Mouse (Mus musculus) midbrain, embryonic 16.5 days (tissue): Measurements from ENCODE around the gene Dlg1. TPM values are rescaled to one million over a fixed set of nuclear protein-coding genes. Genes with fewer than 3 reads are reported as not detected.

Experiments used
- ATAC-seq: fragments of 200-750 bp; cut with Nextera tagmentation; 2 replicates; pipeline ENCODE4 v1.8.0; 2017; ENCODE audit warnings: moderate TSS enrichment
- H3K27ac ChIP-seq: fragments of 300-500 bp; sonication (generic); 2 replicates; pipeline ENCODE4 v1.5.1; 2014; ENCODE audit warnings: mild to moderate bottlenecking, low read length, mixed read lengths
- H3K27me3 ChIP-seq: fragments of 300-500 bp; sonication (generic); 2 replicates; pipeline ENCODE4 v1.6.1; 2014; ENCODE audit warnings: low read depth, low read length, mixed read lengths; ENCODE audit not compliant: control insufficient read depth, insufficient read depth
- H3K36me3 ChIP-seq: fragments of 300-500 bp; sonication (generic); 2 replicates; pipeline ENCODE4 v1.6.1; 2014; ENCODE audit warnings: mild to moderate bottlenecking, low read length, moderate library complexity, mixed read lengths; ENCODE audit not compliant: control insufficient read depth, insufficient read depth
- H3K4me1 ChIP-seq: fragments of 300-500 bp; sonication (generic); 2 replicates; pipeline ENCODE4 v1.6.1; 2014; ENCODE audit warnings: mild to moderate bottlenecking, low read length, mixed read lengths; ENCODE audit not compliant: control insufficient read depth, insufficient read depth
- H3K4me2 ChIP-seq: fragments of 300-500 bp; sonication (generic); 2 replicates; pipeline ENCODE4 v1.6.1; 2014; ENCODE audit warnings: mild to moderate bottlenecking, low read length, mixed read lengths
- H3K4me3 ChIP-seq: fragments of 300-500 bp; sonication (generic); 2 replicates; pipeline ENCODE4 v1.5.1; 2014; ENCODE audit warnings: low read depth, mild to moderate bottlenecking, low read length, moderate library complexity, mixed read lengths
- H3K9ac ChIP-seq: fragments of 300-500 bp; sonication (generic); 2 replicates; pipeline ENCODE4 v1.6.1; 2014; ENCODE audit warnings: low read depth, low read length, mixed read lengths
- H3K9me3 ChIP-seq: fragments of 300-500 bp; sonication (generic); replicated peaks from 2 replicates; pipeline ENCODE4 v1.6.1; 2014; ENCODE audit warnings: mild to moderate bottlenecking, low read length, mixed read lengths; ENCODE audit not compliant: control insufficient read depth, poor library complexity, severe bottlenecking
- WGBS: fragments of 180-500 bp; shearing (Covaris S2); extraction: QIAGEN DNeasy Blood & Tissue Kit; methylation state at CpG from one replicate; pipeline ENCODE4 v1.1.7; 2014; 5-methylcytosine and 5-hydroxymethylcytosine counted together
- polyA plus RNA-seq: library from polyadenylated mRNA; unstranded; fragments of >200 nt; fragmentation: Nextera tagmentation; extraction: Ambion mirVana; gene quantifications from 2 replicates; pipeline ENCODE4 v1.2.1, GENCODE M21; 2015

Dlg1 gene
- polyA plus RNA-seq, 1 experiment from 2014 or later, result 14.9 TPM

DNA sequence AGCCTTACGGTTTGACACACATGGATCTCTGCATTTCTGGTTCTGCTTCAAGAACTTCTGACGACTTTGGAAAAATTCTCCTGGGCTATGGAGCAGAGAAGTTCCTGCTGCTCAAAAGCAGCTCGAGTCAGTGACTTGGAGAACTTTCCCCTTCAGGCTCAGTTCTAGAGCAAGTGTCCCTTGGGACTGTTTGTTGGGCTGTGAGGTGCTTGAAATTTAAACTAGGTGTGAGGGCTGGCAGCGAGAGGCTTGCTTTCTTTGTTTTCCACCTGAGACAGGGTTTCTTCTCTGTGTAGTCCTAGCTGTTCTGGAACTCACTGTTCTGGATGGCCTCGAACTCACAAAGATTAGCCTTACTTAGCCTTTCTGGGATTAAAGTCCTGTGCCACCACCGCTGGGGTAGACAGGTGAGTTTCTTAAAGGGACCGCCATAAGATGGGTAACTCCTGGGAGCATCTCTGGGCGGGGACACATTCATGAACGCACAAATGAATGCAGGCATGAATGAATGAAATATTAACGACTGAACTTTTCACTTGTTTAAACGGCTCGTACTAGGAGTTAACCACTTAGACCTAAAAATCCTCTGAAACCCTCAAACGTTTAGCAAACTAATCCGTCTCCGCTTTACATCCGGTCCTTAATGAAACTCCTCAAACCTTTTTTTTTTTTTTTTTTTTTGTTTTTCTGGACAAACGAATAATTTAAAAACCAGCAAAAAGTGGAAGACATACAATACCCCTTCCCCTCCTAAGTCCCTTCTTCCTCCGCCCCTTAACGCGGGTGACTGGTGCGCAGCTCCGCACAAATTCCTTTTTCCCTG, 476 bp upstream of the Dlg1 start:
- WGBS, result 15% methylated on average over 22 of the region's 22 CpGs
- H3K4me3 ChIP-seq, result peak overlapping the region; percentile 99
- no peaks in the 10 kb centered on the region for H3K9me3 ChIP-seq
- H3K27me3 ChIP-seq, result peaks cover 7% of the 10 kb centered on the region
- no peaks in the 10 kb centered on the region for H3K36me3 ChIP-seq
- peak overlapping the region; percentile 78 for H3K9ac ChIP-seq
- no peak for ATAC-seq
- no peak overlapping the region for H3K27ac ChIP-seq
- H3K4me1 ChIP-seq, result peaks cover 12% of the 10 kb centered on the region
- H3K4me2 ChIP-seq, result peak overlapping the region; percentile 89

DNA sequence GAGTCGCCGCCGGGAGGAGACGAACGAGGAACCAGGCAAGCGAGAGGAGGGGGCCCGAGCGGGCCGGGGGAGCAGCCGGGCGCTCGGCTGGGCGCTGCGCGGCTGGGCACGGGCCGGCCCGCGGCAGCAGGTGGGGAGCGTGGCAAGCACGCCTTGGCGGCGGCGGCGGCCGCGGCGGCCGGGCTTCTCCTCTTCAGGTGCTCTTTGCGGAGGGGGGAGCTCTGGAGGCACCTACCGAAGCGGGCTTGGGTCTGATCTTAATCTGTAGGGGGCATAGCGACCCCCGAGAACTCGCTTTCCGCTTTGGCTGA, 999 bp downstream of the Dlg1 start:
- Histone ChIP-seq H3K4me1 (peaks cover 12% of the 10 kb centered on the region), H3K9me3 (no peaks in the 10 kb centered on the region), H3K27me3 (peaks cover 7% of the 10 kb centered on the region), H3K36me3 (no peaks in the 10 kb centered on the region), H3K27ac (peak overlapping the region; percentile 71), H3K9ac (peak overlapping the region; percentile 78), H3K4me2 (peak overlapping the region; percentile 89), H3K4me3 (peak overlapping the region; percentile 99)
- under 1% methylated on average over 19 of the region's 36 CpGs for WGBS
- ATAC-seq, result peak; percentile 79

DNA sequence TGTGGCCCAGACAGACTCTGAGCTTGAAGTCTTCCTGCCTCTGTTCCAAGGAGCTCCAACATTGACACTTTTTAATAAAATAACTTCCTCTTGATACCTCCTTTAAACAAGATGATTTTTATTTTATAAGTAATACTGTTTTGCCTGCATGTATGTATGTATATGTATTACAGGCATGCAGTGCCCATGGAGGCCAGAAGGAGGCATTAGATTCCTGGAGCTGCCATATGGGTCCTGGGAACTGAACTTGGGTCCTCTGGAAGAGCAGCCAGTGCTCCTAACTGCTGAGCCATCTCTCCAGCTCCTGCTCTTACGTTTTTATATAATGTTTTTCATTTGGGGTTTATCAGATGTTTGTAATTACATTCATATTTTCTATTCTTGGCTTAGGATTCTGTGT, 9.0 kb downstream of the Dlg1 start:
- WGBS, result 95% methylated on average over 1 of the region's 1 CpGs
- no peaks in the 10 kb centered on the region for H3K4me1 ChIP-seq
- H3K4me3 ChIP-seq, result no peak overlapping the region
- ATAC-seq, result no peak
- no peak overlapping the region for H3K27ac ChIP-seq
- no peak overlapping the region for H3K9ac ChIP-seq
- H3K4me2 ChIP-seq, result no peak overlapping the region
- H3K36me3 ChIP-seq, result no peaks in the 10 kb centered on the region
- no peaks in the 10 kb centered on the region for H3K27me3 ChIP-seq
- H3K9me3 ChIP-seq, result no peaks in the 10 kb centered on the region

DNA sequence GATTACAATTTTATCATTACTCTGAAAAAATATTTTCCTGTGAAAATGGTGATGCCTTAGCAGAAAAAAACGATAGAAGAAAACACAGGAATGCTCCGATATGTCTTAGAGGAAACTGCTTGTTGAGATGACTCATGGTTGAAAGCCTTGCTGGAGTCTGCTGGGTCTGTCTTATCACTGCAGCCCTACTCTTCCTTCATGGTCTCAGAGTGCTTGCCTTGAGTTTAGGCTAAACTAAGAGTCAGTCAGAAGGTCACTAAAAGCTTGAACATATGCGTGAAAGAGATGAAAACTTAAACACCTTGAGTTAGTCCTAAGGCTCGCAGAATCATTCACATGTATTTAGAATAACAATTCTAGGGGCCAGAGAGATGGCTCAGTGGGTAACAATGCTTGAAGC, 14.2 kb downstream of the Dlg1 start:
- 85% methylated on average over 4 of the region's 4 CpGs for WGBS

DNA sequence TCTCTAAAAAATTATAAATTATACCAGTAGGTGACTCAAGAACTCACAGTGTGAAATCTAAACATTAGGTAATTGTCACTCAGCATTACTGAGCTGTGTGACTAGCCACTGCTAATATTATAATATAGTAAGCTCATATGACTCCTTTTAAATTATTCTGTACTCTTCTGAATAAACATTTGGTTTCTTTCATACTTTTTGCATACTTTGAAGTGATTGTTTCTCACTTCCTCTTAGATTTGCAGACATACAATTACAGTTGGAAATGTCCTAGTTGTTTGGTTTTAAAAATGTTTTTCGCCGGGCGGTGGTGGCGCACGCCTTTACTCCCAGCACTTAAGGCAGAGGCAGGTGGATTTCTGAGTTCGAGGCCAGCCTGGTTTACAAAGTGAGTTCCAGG, 19.0 kb downstream of the Dlg1 start:
- ATAC-seq, result no peak
- 97% methylated on average over 6 of the region's 6 CpGs for WGBS
- no peak overlapping the region for H3K4me3 ChIP-seq
- no peaks in the 10 kb centered on the region for H3K9me3 ChIP-seq
- H3K4me2 ChIP-seq, result no peak overlapping the region
- H3K4me1 ChIP-seq, result no peaks in the 10 kb centered on the region
- no peak overlapping the region for H3K9ac ChIP-seq
- H3K27ac ChIP-seq, result no peak overlapping the region
- H3K27me3 ChIP-seq, result no peaks in the 10 kb centered on the region
- no peaks in the 10 kb centered on the region for H3K36me3 ChIP-seq

More for the DNA sequence above, 14.2 kb downstream of the Dlg1 start:
- Histone ChIP-seq H3K4me2 (no peak overlapping the region), H3K27ac (no peak overlapping the region), H3K9ac (no peak overlapping the region), H3K27me3 (no peaks in the 10 kb centered on the region), H3K4me1 (no peaks in the 10 kb centered on the region), H3K9me3 (no peaks in the 10 kb centered on the region), H3K4me3 (no peak overlapping the region), H3K36me3 (no peaks in the 10 kb centered on the region)
- no peak for ATAC-seq

DNA sequence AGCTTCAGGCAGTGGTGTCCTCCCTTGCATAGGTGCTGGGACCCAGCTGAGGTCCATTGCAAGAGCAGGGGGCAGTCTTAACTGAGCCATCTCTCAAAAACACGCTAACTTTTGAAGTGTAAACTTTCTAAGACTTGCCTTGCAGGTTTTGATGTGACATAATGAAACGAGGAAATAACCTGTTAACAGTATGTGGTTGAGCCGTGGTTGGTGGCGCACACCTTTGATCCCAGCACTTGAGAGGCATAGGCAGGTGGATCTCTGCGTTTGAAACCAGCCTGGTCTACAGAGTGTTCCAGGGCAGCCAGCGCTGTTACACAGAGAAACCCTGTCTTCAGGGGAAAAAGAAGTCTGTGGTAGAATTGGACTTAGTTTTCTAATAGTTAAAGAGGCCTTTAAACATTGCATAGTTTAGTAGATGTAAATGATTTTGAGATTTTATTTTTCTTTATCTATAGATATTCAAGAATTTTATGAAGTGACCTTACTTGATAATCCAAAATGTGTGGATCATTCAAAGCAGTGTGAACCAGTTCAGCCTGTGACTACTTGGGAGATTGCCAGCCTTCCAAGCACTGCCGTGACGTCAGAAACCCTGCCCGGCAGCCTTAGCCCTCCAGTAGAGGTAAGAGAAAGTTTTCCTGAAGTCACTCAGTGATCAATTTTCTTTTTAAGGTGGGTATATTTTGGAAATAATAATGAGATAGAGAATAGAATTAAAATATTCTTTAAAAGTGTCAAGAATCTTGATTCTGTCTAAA, 20.6 kb downstream of the Dlg1 start:
- Histone ChIP-seq H3K27me3 (no peaks in the 10 kb centered on the region), H3K4me1 (no peaks in the 10 kb centered on the region), H3K9me3 (no peaks in the 10 kb centered on the region), H3K4me3 (no peak overlapping the region), H3K36me3 (no peaks in the 10 kb centered on the region), H3K27ac (no peak overlapping the region), H3K9ac (no peak overlapping the region), H3K4me2 (no peak overlapping the region)
- 89% methylated on average over 9 of the region's 9 CpGs for WGBS
- no peak for ATAC-seq

DNA sequence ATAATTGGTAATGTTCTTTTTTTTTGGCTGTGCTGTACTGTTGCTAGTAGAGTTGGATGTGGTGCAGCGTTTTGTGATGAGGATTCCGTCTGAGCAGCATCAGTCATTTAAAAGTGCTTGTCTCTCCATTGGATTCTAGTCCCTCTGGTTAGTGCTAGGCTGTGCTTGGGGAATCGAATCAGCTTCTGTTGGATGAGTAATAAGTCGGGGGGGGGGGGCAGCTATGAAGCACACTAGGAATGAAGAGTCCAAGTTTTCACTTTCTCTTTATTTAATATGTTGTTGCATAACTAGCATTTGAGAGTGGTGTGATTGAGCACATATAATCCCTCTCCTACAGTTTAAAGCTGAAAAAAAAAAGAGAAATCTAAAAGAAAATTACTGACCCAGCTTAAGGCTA, 21.5 kb downstream of the Dlg1 start:
- no peaks in the 10 kb centered on the region for H3K9me3 ChIP-seq
- ATAC-seq, result no peak
- H3K4me1 ChIP-seq, result no peaks in the 10 kb centered on the region
- no peak overlapping the region for H3K4me3 ChIP-seq
- 86% methylated on average over 4 of the region's 4 CpGs for WGBS
- no peak overlapping the region for H3K9ac ChIP-seq
- H3K36me3 ChIP-seq, result no peaks in the 10 kb centered on the region
- no peak overlapping the region for H3K27ac ChIP-seq
- no peak overlapping the region for H3K4me2 ChIP-seq
- H3K27me3 ChIP-seq, result no peaks in the 10 kb centered on the region

DNA sequence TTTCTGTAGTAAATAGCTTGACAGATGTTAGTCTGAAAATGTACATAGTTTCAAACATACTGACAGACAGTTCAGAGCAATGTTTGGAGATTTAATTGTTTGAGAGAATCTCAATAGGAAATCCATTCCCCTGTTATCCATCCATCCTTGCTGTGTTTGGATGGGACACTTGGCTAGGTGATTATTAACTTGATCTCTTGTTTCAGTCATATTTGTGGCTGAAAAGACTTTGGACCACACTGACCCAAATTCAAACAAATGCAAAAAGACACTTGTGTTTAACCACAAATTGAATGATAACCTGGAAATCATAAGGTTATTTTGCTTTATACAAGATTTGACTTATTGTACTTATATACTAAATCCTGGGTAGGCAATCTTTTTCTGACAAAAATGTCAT, 24.5 kb downstream of the Dlg1 start:
- ATAC-seq, result no peak
- H3K4me1 ChIP-seq, result no peaks in the 10 kb centered on the region
- no peaks in the 10 kb centered on the region for H3K27me3 ChIP-seq
- no peaks in the 10 kb centered on the region for H3K9me3 ChIP-seq
- H3K4me3 ChIP-seq, result no peak overlapping the region
- no peaks in the 10 kb centered on the region for H3K36me3 ChIP-seq
- no peak overlapping the region for H3K4me2 ChIP-seq
- no peak overlapping the region for H3K9ac ChIP-seq
- no peak overlapping the region for H3K27ac ChIP-seq

DNA sequence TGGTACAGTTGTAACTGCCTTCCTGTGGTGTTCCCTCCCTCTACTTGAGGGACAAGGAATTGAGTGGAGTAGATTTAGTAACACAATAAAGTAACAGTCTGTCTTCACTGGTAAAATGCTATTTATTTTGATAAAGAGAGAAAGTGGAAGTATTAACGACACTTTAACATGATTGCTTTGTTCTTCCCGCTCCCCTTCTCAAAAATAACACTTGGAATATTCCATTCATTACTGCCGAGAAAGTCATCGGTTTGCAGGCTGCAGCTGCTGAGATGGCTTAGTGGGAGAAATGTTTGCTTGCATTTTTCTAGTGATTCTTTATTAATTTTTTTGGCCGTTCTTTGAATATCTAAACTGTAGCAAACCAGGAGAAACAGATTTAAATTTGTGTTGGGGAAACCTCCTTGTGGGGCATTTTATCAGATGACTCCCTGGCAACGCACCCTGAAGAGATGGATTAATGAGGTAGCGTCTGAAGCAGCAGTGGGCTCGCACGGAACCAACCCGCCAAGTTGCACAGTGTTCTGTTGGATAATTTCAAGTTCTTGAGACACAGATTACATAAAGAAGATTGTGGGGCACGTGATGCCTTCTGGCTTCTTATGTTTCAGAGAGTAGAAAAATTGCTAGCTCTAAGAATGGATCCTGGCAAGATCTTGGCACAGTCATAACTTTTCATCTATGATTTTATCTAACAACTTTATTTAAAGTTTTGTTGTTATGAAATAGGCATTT, 32.2 kb downstream of the Dlg1 start:
- peak overlapping the region; percentile 33 for H3K4me3 ChIP-seq

More for the DNA sequence above, 32.2 kb downstream of the Dlg1 start:
- H3K27ac ChIP-seq, result 0 out of 2 replicates have a peak overlapping the region, but pooled peaks have one; percentile 17
- H3K9ac ChIP-seq, result peak overlapping the region; percentile 30; the same call in 1 of the 2 replicates
- 42% methylated on average over 11 of the region's 11 CpGs for WGBS
- peak overlapping the region; percentile 55 for H3K4me2 ChIP-seq
- ATAC-seq, result no peak
- H3K4me1 ChIP-seq, result peaks cover 8% of the 10 kb centered on the region
- no peaks in the 10 kb centered on the region for H3K36me3 ChIP-seq
- H3K27me3 ChIP-seq, result no peaks in the 10 kb centered on the region
- H3K9me3 ChIP-seq, result no peaks in the 10 kb centered on the region
